Mouse (Mus musculus): ENCODE results near the gene Six3. TPM values are rescaled to one million over a fixed set of nuclear protein-coding genes. Genes with fewer than 3 reads are reported as not detected.

Gene Six3
- polyA plus RNA-seq, 1 experiment from 2014 or later, result 11.3 TPM

GRCm38 (mm10) chr17:85628811-85629210, 15.4 kb downstream of the Six3 start:
- Histone ChIP-seq H3K4me3 (ENCODE audit: low read depth, low read length) (no peak overlapping the region), H3K4me1 (ENCODE audit: control insufficient read depth, insufficient read depth, low read length) (no peaks in the 10 kb centered on the region), H3K27ac (ENCODE audit: low read depth, low read length) (no peak overlapping the region; the same call in 1 of the 2 replicates), H3K36me3 (ENCODE audit: control insufficient read depth, insufficient read depth, low read length) (no peaks in the 10 kb centered on the region), H3K9me3 (replicated peaks; ENCODE audit: control insufficient read depth, low read length) (no peaks in the 10 kb centered on the region), H3K27me3 (replicated peaks; ENCODE audit: control insufficient read depth, insufficient read depth, low read length) (peaks cover 37% of the 10 kb centered on the region), H3K4me2 (ENCODE audit: low read length) (no peak overlapping the region), H3K9ac (ENCODE audit: low read length) (no peak overlapping the region)
- ATAC-seq (peak; percentile 55; the same call in 1 of the 2 replicates), DNase-seq (ENCODE audit: low spot score) (peak; percentile 67)
- 7% methylated on average over 8 of the region's 8 CpGs for WGBS

DNA sequence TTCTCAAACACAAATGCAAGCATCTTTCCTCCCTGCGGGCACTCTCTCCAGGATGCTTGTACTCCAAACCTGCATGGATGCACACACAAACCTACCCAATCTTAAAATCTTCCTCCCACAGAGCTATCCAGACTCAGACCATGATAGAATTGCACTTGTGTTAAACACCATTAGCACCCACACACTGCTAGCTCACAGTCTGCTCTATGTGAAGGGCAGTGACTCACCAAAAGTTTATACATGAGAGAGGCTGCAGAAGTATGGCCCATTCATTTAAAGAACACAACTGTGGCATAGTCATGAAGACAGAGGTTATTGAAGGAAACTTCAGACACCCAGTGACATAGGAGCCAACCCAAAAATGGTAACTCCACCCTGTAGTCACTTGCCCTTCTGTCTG, 16.0 kb downstream of the Six3 start:
- ATAC-seq (no peak), DNase-seq (ENCODE audit: low spot score) (no peak)
- no peak overlapping the region for H3K4me2 ChIP-seq (ENCODE audit: low read length)
- H3K27me3 ChIP-seq (replicated peaks; ENCODE audit: control insufficient read depth, insufficient read depth, low read length), result peaks cover 40% of the 10 kb centered on the region
- H3K4me3 ChIP-seq (ENCODE audit: low read depth, low read length), result no peak overlapping the region
- H3K4me1 ChIP-seq (ENCODE audit: control insufficient read depth, insufficient read depth, low read length), result no peaks in the 10 kb centered on the region
- H3K9ac ChIP-seq (ENCODE audit: low read length), result no peak overlapping the region
- WGBS, result 72% methylated on average over 1 of the region's 1 CpGs
- H3K9me3 ChIP-seq (replicated peaks; ENCODE audit: control insufficient read depth, low read length), result no peaks in the 10 kb centered on the region
- no peaks in the 10 kb centered on the region for H3K36me3 ChIP-seq (ENCODE audit: control insufficient read depth, insufficient read depth, low read length)
- H3K27ac ChIP-seq (ENCODE audit: low read depth, low read length), result no peak overlapping the region

- Histone ChIP-seq H3K4me3 (ENCODE audit: low read depth, low read length) (no peak overlapping the region), H3K36me3 (ENCODE audit: control insufficient read depth, insufficient read depth, low read length) (no peaks in the 10 kb centered on the region), H3K4me1 (ENCODE audit: control insufficient read depth, insufficient read depth, low read length) (no peaks in the 10 kb centered on the region), H3K9me3 (replicated peaks; ENCODE audit: control insufficient read depth, low read length) (no peaks in the 10 kb centered on the region), H3K27ac (ENCODE audit: low read depth, low read length) (no peak overlapping the region), H3K27me3 (replicated peaks; ENCODE audit: control insufficient read depth, insufficient read depth, low read length) (peaks cover 36% of the 10 kb centered on the region), H3K9ac (ENCODE audit: low read length) (no peak overlapping the region), H3K4me2 (ENCODE audit: low read length) (no peak overlapping the region)
- no peak for ATAC-seq
- DNase-seq (ENCODE audit: low spot score), result no peak
- WGBS, result 45% methylated on average over 22 of the region's 22 CpGs
These were observed 17.1 kb downstream of the Six3 start for GRCm38 (mm10) chr17:85630296-85631050.

- Histone ChIP-seq H3K27ac (ENCODE audit: low read depth, low read length) (no peak overlapping the region), H3K36me3 (ENCODE audit: control insufficient read depth, insufficient read depth, low read length) (no peaks in the 10 kb centered on the region), H3K9me3 (replicated peaks; ENCODE audit: control insufficient read depth, low read length) (no peaks in the 10 kb centered on the region), H3K9ac (ENCODE audit: low read length) (no peak overlapping the region), H3K4me1 (ENCODE audit: control insufficient read depth, insufficient read depth, low read length) (no peaks in the 10 kb centered on the region), H3K4me2 (ENCODE audit: low read length) (no peak overlapping the region), H3K27me3 (replicated peaks; ENCODE audit: control insufficient read depth, insufficient read depth, low read length) (peaks cover 29% of the 10 kb centered on the region), H3K4me3 (ENCODE audit: low read depth, low read length) (no peak overlapping the region)
- no peak for DNase-seq (ENCODE audit: low spot score)
- ATAC-seq, result no peak
- 22% methylated on average over 5 of the region's 5 CpGs for WGBS
These were observed 17.7 kb downstream of the Six3 start for GRCm38 (mm10) chr17:85631106-85631505.

GRCm38 (mm10) chr17:85633619-85634018, 20.2 kb downstream of the Six3 start:
- WGBS, result 2% methylated on average over 13 of the region's 13 CpGs
- Histone ChIP-seq H3K27ac (ENCODE audit: low read depth, low read length) (no peak overlapping the region), H3K4me1 (ENCODE audit: control insufficient read depth, insufficient read depth, low read length) (no peaks in the 10 kb centered on the region), H3K27me3 (replicated peaks; ENCODE audit: control insufficient read depth, insufficient read depth, low read length) (peaks cover 12% of the 10 kb centered on the region), H3K9me3 (replicated peaks; ENCODE audit: control insufficient read depth, low read length) (no peaks in the 10 kb centered on the region), H3K4me2 (ENCODE audit: low read length) (no peak overlapping the region), H3K9ac (ENCODE audit: low read length) (no peak overlapping the region), H3K4me3 (ENCODE audit: low read depth, low read length) (no peak overlapping the region), H3K36me3 (ENCODE audit: control insufficient read depth, insufficient read depth, low read length) (no peaks in the 10 kb centered on the region)
- ATAC-seq (peak; percentile 73; the same call in 1 of the 2 replicates), DNase-seq (ENCODE audit: low spot score) (peak; percentile 86)

- no peak overlapping the region for H3K4me3 ChIP-seq (ENCODE audit: low read depth, low read length)
- no peak overlapping the region for H3K9ac ChIP-seq (ENCODE audit: low read length)
- no peak overlapping the region for H3K4me2 ChIP-seq (ENCODE audit: low read length)
- H3K27ac ChIP-seq (ENCODE audit: low read depth, low read length), result no peak overlapping the region
- no peaks in the 10 kb centered on the region for H3K36me3 ChIP-seq (ENCODE audit: control insufficient read depth, insufficient read depth, low read length)
- no peak for DNase-seq (ENCODE audit: low spot score)
- H3K9me3 ChIP-seq (replicated peaks; ENCODE audit: control insufficient read depth, low read length), result no peaks in the 10 kb centered on the region
- ATAC-seq, result no peak
- H3K4me1 ChIP-seq (ENCODE audit: control insufficient read depth, insufficient read depth, low read length), result no peaks in the 10 kb centered on the region
- WGBS, result 74% methylated on average over 6 of the region's 6 CpGs
- peaks cover 13% of the 10 kb centered on the region for H3K27me3 ChIP-seq (replicated peaks; ENCODE audit: control insufficient read depth, insufficient read depth, low read length)
These were observed 24.5 kb downstream of the Six3 start for GRCm38 (mm10) chr17:85637876-85638275.

DNA sequence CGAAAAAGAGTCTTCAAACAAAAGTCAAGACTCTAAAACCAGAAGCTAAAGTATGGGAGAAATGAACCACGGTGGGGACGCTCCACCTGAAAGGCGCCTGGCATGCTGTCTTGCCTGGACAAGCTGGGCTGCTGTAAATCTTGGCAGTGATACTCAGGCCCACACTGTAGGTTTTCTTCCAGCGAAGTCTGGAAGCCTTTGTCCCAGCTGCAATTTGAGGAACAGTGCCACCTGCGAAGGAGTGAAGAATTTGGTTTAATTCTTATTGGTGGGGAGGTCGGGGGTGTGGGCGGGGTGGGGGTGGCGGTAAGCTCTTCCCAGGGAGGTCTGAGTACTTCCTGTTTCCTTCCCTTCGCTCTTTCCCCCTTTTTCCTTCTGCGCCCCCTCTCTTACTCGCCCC, 31.9 kb downstream of the Six3 start:
- peak overlapping the region; percentile 56 for H3K4me2 ChIP-seq (ENCODE audit: low read length)
- peaks cover 22% of the 10 kb centered on the region for H3K27me3 ChIP-seq (replicated peaks; ENCODE audit: control insufficient read depth, insufficient read depth, low read length)
- peak overlapping the region; percentile 27 for H3K4me3 ChIP-seq (ENCODE audit: low read depth, low read length)
- WGBS, result 6% methylated on average over 10 of the region's 12 CpGs
- no peaks in the 10 kb centered on the region for H3K36me3 ChIP-seq (ENCODE audit: control insufficient read depth, insufficient read depth, low read length)
- H3K9me3 ChIP-seq (replicated peaks; ENCODE audit: control insufficient read depth, low read length), result no peaks in the 10 kb centered on the region
- peaks cover 3% of the 10 kb centered on the region; the same call in 1 of the 2 replicates for H3K4me1 ChIP-seq (ENCODE audit: control insufficient read depth, insufficient read depth, low read length)
- ATAC-seq (peak; percentile 53; the same call in 1 of the 2 replicates), DNase-seq (ENCODE audit: low spot score) (peak; percentile 49)
- peak overlapping the region; percentile 51 for H3K9ac ChIP-seq (ENCODE audit: low read length)
- H3K27ac ChIP-seq (ENCODE audit: low read depth, low read length), result no peak overlapping the region

GRCm38 (mm10) chr17:85645718-85646665, 32.6 kb downstream of the Six3 start:
- DNase-seq (ENCODE audit: low spot score), result peak; percentile 82
- H3K36me3 ChIP-seq (ENCODE audit: control insufficient read depth, insufficient read depth, low read length), result no peaks in the 10 kb centered on the region
- no peaks in the 10 kb centered on the region for H3K9me3 ChIP-seq (replicated peaks; ENCODE audit: control insufficient read depth, low read length)
- no peak overlapping the region for H3K27ac ChIP-seq (ENCODE audit: low read depth, low read length)
- H3K9ac ChIP-seq (ENCODE audit: low read length), result peak overlapping the region; percentile 51
- peak; percentile 92 for ATAC-seq
- H3K4me2 ChIP-seq (ENCODE audit: low read length), result peak overlapping the region; percentile 56
- peak overlapping the region; percentile 27 for H3K4me3 ChIP-seq (ENCODE audit: low read depth, low read length)
- 1% methylated on average over 36 of the region's 36 CpGs for WGBS
- H3K27me3 ChIP-seq (replicated peaks; ENCODE audit: control insufficient read depth, insufficient read depth, low read length), result peaks cover 22% of the 10 kb centered on the region
- H3K4me1 ChIP-seq (ENCODE audit: control insufficient read depth, insufficient read depth, low read length), result peaks cover 3% of the 10 kb centered on the region; the same call in 1 of the 2 replicates

All from forebrain, embryonic 14.5 days (tissue).